Mouse (Mus musculus) heart, postnatal 10 days (tissue): ENCODE measurements around the gene Hdx. TPM values are rescaled to one million over a fixed set of nuclear protein-coding genes. Genes with fewer than 3 reads are reported as not detected.

ENCODE experiments used
- DNase-seq, 2 experiments: peaks; one replicate each; pipeline ENCODE4 v3.0.0; 2021
- intact Hi-C: fragments of 180-260 bp; cut with DNase I; formaldehyde crosslinking; loops from one replicate; pipeline ENCODE4 v1.15.1; 2025
- total RNA-seq, 2 experiments: library from RNA; stranded (reverse); gene quantifications; 2 replicates each; pipeline ENCODE4 v1.2.3; 2021

Gene Hdx
- under 1 TPM; 0.48 to 0.55 TPM for total RNA-seq

GRCm38 (mm10) chrX:111696356-111697282 is at the start of gene Hdx:
Gene Hdx, minus strand, starts transcription at chrX:111697079.
- intact Hi-C loops = no loop called here
- peak; percentile 45 to 61 for DNase-seq

GRCm38 (mm10) chrX:111685665-111686064 is 11.2 kb downstream of the Hdx start:
- DNase-seq = no peak
- intact Hi-C loops = no loop called here

- DNase-seq = no peak
- intact Hi-C loops = no loop called here
Observed at GRCm38 (mm10) chrX:111671685-111672084, 25.2 kb downstream of the Hdx start.

GRCm38 (mm10) chrX:111660381-111660780 is 36.5 kb downstream of the Hdx start:
- intact Hi-C loops = no loop called here
- DNase-seq = peak in 1 of 2 experiments; percentile 1

- no peak for DNase-seq
- intact Hi-C loops = no loop called here
Observed at GRCm38 (mm10) chrX:111658671-111659070, 38.2 kb downstream of the Hdx start.

GRCm38 (mm10) chrX:111644945-111645344 is 51.9 kb downstream of the Hdx start:
- no peak for DNase-seq
- intact Hi-C loops = no loop called here

GRCm38 (mm10) chrX:111640616-111641015 is 56.3 kb downstream of the Hdx start:
- intact Hi-C loops = no loop called here
- DNase-seq = no peak

- DNase-seq = no peak
- intact Hi-C loops = no loop called here
Observed at GRCm38 (mm10) chrX:111597631-111598161, 99.2 kb downstream of the Hdx start.

- intact Hi-C loops = no loop called here
- DNase-seq = peak; percentile 2 to 10
Observed at GRCm38 (mm10) chrX:111587616-111588015, 109.3 kb downstream of the Hdx start.

- intact Hi-C loops = no loop called here
- DNase-seq = no peak
Observed at GRCm38 (mm10) chrX:111577044-111577443, 119.8 kb downstream of the Hdx start.

- intact Hi-C loops = no loop called here
- DNase-seq = no peak
Observed at GRCm38 (mm10) chrX:111537859-111538258, 159.0 kb downstream of the Hdx start, which contains the start of gene Rps6ka6. Gene Rps6ka6, minus strand, starts transcription at chrX:111537959.

Other genes starting within 250 kb of the Hdx start
- gene Rps6ka6, start 159.1 kb downstream of the Hdx start, total RNA-seq = under 1 TPM; 0.40 to 0.62 TPM
- not detected for gene Gm45194, start 194.3 kb upstream of the Hdx start, total RNA-seq